Mouse (Mus musculus): Measurements from ENCODE around the gene Gm10577. TPM values are rescaled to one million over a fixed set of nuclear protein-coding genes. Genes with fewer than 3 reads are reported as not detected.

Gm10577 gene
- polyA plus RNA-seq, 1 experiment from 2014 or later, result not detected

DNA sequence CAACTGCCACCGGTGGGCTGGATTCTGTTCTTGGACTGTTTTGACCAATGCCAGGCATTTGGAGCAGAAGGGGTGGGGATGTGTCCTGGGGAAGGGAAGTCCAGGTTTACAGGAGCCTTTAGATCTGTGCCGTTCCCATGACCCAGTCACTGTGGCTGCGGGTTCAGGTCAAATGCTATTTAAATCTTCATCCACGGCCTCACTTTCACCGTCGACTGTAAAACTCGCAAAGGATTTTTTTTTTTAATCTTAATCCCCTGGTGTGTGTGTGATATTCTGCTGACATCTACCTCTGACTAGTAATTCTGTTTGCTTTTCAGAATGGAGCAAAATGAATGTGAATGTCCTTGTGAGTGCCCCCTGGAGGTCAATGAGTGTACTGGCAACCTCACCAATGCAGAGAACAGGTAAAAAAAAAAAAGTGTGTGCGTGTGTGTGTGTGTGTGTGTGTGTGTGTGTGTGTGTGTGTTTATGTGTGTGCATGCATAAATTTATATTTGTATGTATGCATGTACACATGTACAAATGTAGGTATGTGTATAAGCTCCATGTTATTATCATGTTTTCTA is 32.2 kb downstream of the Gm10577 start:
- no peak overlapping the region for H3K9ac ChIP-seq (ENCODE audit: low read depth, low read length)
- no peaks in the 10 kb centered on the region for H3K9me3 ChIP-seq (ENCODE audit: control insufficient read depth, low read length)
- H3K27ac ChIP-seq (ENCODE audit: low read depth, low read length), result no peak overlapping the region
- H3K4me2 ChIP-seq (replicated peaks; ENCODE audit: low read depth, low read length), result no peak overlapping the region
- 79% methylated on average over 8 of the region's 8 CpGs for WGBS
- no peak overlapping the region for H3K4me3 ChIP-seq (ENCODE audit: low read length)
- H3K27me3 ChIP-seq (ENCODE audit: control insufficient read depth, insufficient read depth, low read length), result no peaks in the 10 kb centered on the region
- H3K4me1 ChIP-seq (ENCODE audit: control insufficient read depth, insufficient read depth, low read length), result peaks cover 17% of the 10 kb centered on the region
- ATAC-seq (ENCODE audit: low FRiP score, low TSS enrichment), result no peak
- H3K36me3 ChIP-seq (ENCODE audit: control insufficient read depth, insufficient read depth, low read length), result peaks cover 57% of the 10 kb centered on the region

- Histone ChIP-seq H3K9me3 (ENCODE audit: control insufficient read depth, low read length) (no peaks in the 10 kb centered on the region), H3K4me3 (ENCODE audit: low read length) (no peak overlapping the region), H3K36me3 (ENCODE audit: control insufficient read depth, insufficient read depth, low read length) (peaks cover 54% of the 10 kb centered on the region), H3K27ac (ENCODE audit: low read depth, low read length) (no peak overlapping the region), H3K27me3 (ENCODE audit: control insufficient read depth, insufficient read depth, low read length) (no peaks in the 10 kb centered on the region), H3K4me1 (ENCODE audit: control insufficient read depth, insufficient read depth, low read length) (peaks cover 10% of the 10 kb centered on the region; the same call in 1 of the 2 replicates), H3K9ac (ENCODE audit: low read depth, low read length) (no peak overlapping the region), H3K4me2 (replicated peaks; ENCODE audit: low read depth, low read length) (no peak overlapping the region)
- WGBS, result 94% methylated on average over 1 of the region's 1 CpGs
- no peak for ATAC-seq (ENCODE audit: low FRiP score, low TSS enrichment)
Observed at GRCm38 (mm10) chr4:100987187-100987586, 33.3 kb downstream of the Gm10577 start.

GRCm38 (mm10) chr4:100977522-100977921 is 43.0 kb downstream of the Gm10577 start:
- Histone ChIP-seq H3K9me3 (ENCODE audit: control insufficient read depth, low read length) (no peaks in the 10 kb centered on the region), H3K27ac (ENCODE audit: low read depth, low read length) (no peak overlapping the region), H3K4me1 (ENCODE audit: control insufficient read depth, insufficient read depth, low read length) (no peaks in the 10 kb centered on the region), H3K4me3 (ENCODE audit: low read length) (no peak overlapping the region), H3K9ac (ENCODE audit: low read depth, low read length) (no peak overlapping the region), H3K27me3 (ENCODE audit: control insufficient read depth, insufficient read depth, low read length) (no peaks in the 10 kb centered on the region), H3K4me2 (replicated peaks; ENCODE audit: low read depth, low read length) (no peak overlapping the region), H3K36me3 (ENCODE audit: control insufficient read depth, insufficient read depth, low read length) (peaks cover 58% of the 10 kb centered on the region)
- no peak for ATAC-seq (ENCODE audit: low FRiP score, low TSS enrichment)
- 90% methylated on average over 7 of the region's 7 CpGs for WGBS

DNA sequence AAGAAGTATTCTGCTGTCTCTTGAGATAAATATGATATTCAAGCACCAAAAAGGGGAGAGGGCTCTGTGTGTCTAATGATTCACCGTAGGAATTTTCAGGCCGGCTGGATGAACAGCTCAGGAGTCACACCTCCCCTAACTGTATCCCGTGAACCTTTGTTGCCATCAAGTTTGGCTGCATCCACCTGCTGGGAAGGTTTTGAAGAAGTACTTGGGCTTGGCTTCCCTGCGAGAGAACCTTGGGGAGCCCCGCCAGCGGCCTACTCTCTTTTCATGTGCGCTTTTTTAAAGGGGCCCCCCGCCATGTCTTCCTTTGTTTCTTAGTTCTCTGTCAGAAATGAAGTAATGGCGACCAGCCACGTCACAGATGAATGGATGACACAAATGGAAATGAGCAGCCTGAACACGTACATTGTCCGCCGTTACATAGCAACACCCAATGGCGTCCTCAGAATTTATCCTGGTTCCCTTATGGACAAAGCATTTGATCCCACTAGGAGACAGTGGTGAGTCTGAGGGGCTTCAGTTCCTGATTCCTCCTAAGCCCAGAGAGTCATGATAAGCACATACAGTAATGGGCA is 46.0 kb downstream of the Gm10577 start:
- no peak for ATAC-seq (ENCODE audit: low FRiP score, low TSS enrichment)
- H3K36me3 ChIP-seq (ENCODE audit: control insufficient read depth, insufficient read depth, low read length), result peaks cover 50% of the 10 kb centered on the region
- H3K9ac ChIP-seq (ENCODE audit: low read depth, low read length), result no peak overlapping the region
- H3K27ac ChIP-seq (ENCODE audit: low read depth, low read length), result no peak overlapping the region
- H3K9me3 ChIP-seq (ENCODE audit: control insufficient read depth, low read length), result no peaks in the 10 kb centered on the region
- no peaks in the 10 kb centered on the region for H3K27me3 ChIP-seq (ENCODE audit: control insufficient read depth, insufficient read depth, low read length)
- H3K4me2 ChIP-seq (replicated peaks; ENCODE audit: low read depth, low read length), result no peak overlapping the region
- no peaks in the 10 kb centered on the region for H3K4me1 ChIP-seq (ENCODE audit: control insufficient read depth, insufficient read depth, low read length)
- no peak overlapping the region for H3K4me3 ChIP-seq (ENCODE audit: low read length)
- WGBS, result 92% methylated on average over 14 of the region's 14 CpGs

- Histone ChIP-seq H3K27me3 (ENCODE audit: control insufficient read depth, insufficient read depth, low read length) (no peaks in the 10 kb centered on the region), H3K9me3 (ENCODE audit: control insufficient read depth, low read length) (no peaks in the 10 kb centered on the region), H3K36me3 (ENCODE audit: control insufficient read depth, insufficient read depth, low read length) (peaks cover 57% of the 10 kb centered on the region), H3K27ac (ENCODE audit: low read depth, low read length) (no peak overlapping the region), H3K4me3 (ENCODE audit: low read length) (no peak overlapping the region), H3K4me1 (ENCODE audit: control insufficient read depth, insufficient read depth, low read length) (no peaks in the 10 kb centered on the region), H3K9ac (ENCODE audit: low read depth, low read length) (no peak overlapping the region), H3K4me2 (replicated peaks; ENCODE audit: low read depth, low read length) (no peak overlapping the region)
- 78% methylated on average over 16 of the region's 16 CpGs for WGBS
- ATAC-seq (ENCODE audit: low FRiP score, low TSS enrichment), result no peak
Observed at GRCm38 (mm10) chr4:100973641-100974454, 46.6 kb downstream of the Gm10577 start.

Other genes starting within 250 kb of the Gm10577 start
- gene Cachd1, start 244.0 kb downstream of the Gm10577 start, polyA plus RNA-seq (2014; fragmentation: Nextera tagmentation; extraction: Ambion mirVana), result 18.7 and 25.0 TPM in 2 replicates
- 9.3 and 18.1 TPM in 2 replicates for gene Raver2, start 48.3 kb upstream of the Gm10577 start, polyA plus RNA-seq (2014; fragmentation: Nextera tagmentation; extraction: Ambion mirVana)
- gene Jak1, start 244.6 kb upstream of the Gm10577 start, polyA plus RNA-seq (2014; fragmentation: Nextera tagmentation; extraction: Ambion mirVana), result 56.0 and 110 TPM in 2 replicates

All from kidney, embryonic 14.5 days (tissue).